Mouse (Mus musculus): Measurements from ENCODE around the gene Lrrc26. TPM values are rescaled to one million over a fixed set of nuclear protein-coding genes. Genes with fewer than 3 reads are reported as not detected.

Gene Lrrc26
- total RNA-seq, 2 experiments from 2014 or later = not detected

DNA sequence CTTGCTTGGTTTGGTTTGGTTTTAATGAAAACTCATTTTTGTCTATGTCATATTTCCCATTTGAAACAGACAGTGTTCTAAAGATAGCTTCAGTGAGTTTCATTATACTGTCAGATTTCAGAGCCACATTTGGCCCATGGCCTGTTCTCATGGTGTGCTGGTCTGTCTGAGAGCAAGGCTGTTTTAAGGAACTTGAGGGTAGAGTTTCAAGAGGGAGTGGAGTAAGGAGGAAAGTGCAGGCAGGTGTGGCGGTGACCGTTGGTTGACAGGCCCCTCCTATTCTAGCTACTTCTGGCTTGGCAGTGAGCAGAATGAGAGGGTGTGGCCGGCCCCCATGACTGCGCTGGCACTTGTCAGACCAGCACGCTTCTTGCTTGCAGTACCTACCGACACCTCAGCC is 48.6 kb downstream of the Lrrc26 start:
- DNase-seq (ENCODE audit: low spot score in 2 of 2) = no peak

Other genes starting within 250 kb of the Lrrc26 start
- 100 to 1,000 TPM; 435 to 452 TPM for gene Nsmf, start 235.6 kb upstream of the Lrrc26 start, total RNA-seq (2021)
- gene Entpd8, start 209.6 kb upstream of the Lrrc26 start, total RNA-seq (2021) = not detected
- gene Noxa1, start 194.8 kb upstream of the Lrrc26 start, total RNA-seq (2021) = not detected
- gene Nrarp, start 109.2 kb upstream of the Lrrc26 start, total RNA-seq (2021) = 10 to 100 TPM; 19.2 to 23.9 TPM
- 1 to 10 TPM; 2.2 to 2.5 TPM for gene Tor4a, start 93.0 kb upstream of the Lrrc26 start, total RNA-seq (2021)
- 10 to 100 TPM; 62.1 to 68.6 TPM for gene Nelfb, start 78.4 kb upstream of the Lrrc26 start, total RNA-seq (2021)
- under 1 TPM; 0.37 to 0.40 TPM for gene Stpg3, start 75.3 kb upstream of the Lrrc26 start, total RNA-seq (2021)
- not detected for gene Fam166a, start 71.2 kb upstream of the Lrrc26 start, total RNA-seq (2021)
- 100 to 1,000 TPM; 358 to 360 TPM for gene Tubb4b, start 65.2 kb upstream of the Lrrc26 start, total RNA-seq (2021)
- gene Slc34a3, start 55.6 kb upstream of the Lrrc26 start, total RNA-seq (2021) = not detected
- not detected for gene Rnf224, start 53.1 kb upstream of the Lrrc26 start, total RNA-seq (2021)
- gene Rnf208, start 47.7 kb upstream of the Lrrc26 start, total RNA-seq (2021) = 100 to 1,000 TPM; 252 to 262 TPM
- gene Cysrt1, start 47.5 kb upstream of the Lrrc26 start, total RNA-seq (2021) = not detected
- gene AL732309.1, start 43.1 kb upstream of the Lrrc26 start, total RNA-seq (2021) = 1 to 10 TPM; 1.4 to 4.1 TPM
- 10 to 100 TPM; 31.8 to 37.8 TPM for gene Tmem203, start 34.5 kb upstream of the Lrrc26 start, total RNA-seq (2021)
- gene Tprn, start 27.3 kb upstream of the Lrrc26 start, total RNA-seq (2021) = 10 to 100 TPM; 13.7 to 17.9 TPM
- gene Ssna1, start 17.5 kb upstream of the Lrrc26 start, total RNA-seq (2021) = 10 to 100 TPM; 57.6 to 70.5 TPM
- gene Anapc2, start 17.4 kb upstream of the Lrrc26 start, total RNA-seq (2021) = 10 to 100 TPM; 87.1 to 87.2 TPM
- gene Tmem210, start 1.8 kb upstream of the Lrrc26 start, total RNA-seq (2021) = not detected
- gene Grin1, start 29.3 kb downstream of the Lrrc26 start, total RNA-seq (2021) = 100 to 1,000 TPM; 393 to 402 TPM
- gene Man1b1, start 42.4 kb downstream of the Lrrc26 start, total RNA-seq (2021) = 10 to 100 TPM; 62.1 to 62.2 TPM
- gene Dpp7, start 66.4 kb downstream of the Lrrc26 start, total RNA-seq (2021) = 10 to 100 TPM; 30.4 to 38.7 TPM
- 10 to 100 TPM; 17.3 to 21.6 TPM for gene Uap1l1, start 75.8 kb downstream of the Lrrc26 start, total RNA-seq (2021)
- gene Sapcd2, start 82.4 kb downstream of the Lrrc26 start, total RNA-seq (2021) = 1 to 10 TPM; 1.4 to 1.8 TPM
- gene Entpd2, start 106.0 kb downstream of the Lrrc26 start, total RNA-seq (2021) = 10 to 100 TPM; 13.6 to 13.8 TPM
- gene Npdc1, start 109.4 kb downstream of the Lrrc26 start, total RNA-seq (2021) = 100 to 1,000 TPM; 328 to 341 TPM
- gene Fut7, start 133.4 kb downstream of the Lrrc26 start, total RNA-seq (2021) = under 1 TPM; 0.21 to 0.56 TPM
- gene Abca2, start 138.8 kb downstream of the Lrrc26 start, total RNA-seq (2021) = 100 to 1,000 TPM; 155 to 165 TPM
- gene Clic3, start 166.9 kb downstream of the Lrrc26 start, total RNA-seq (2021) = 1 to 10 TPM in 1 of 2 experiments, not detected in 1; 1.5 TPM
- 10 to 100 TPM; 64.5 to 69.1 TPM for gene Paxx, start 171.2 kb downstream of the Lrrc26 start, total RNA-seq (2021)
- 1,000 to 10,000 TPM; 2,769 to 3,095 TPM for gene Ptgds, start 180.1 kb downstream of the Lrrc26 start, total RNA-seq (2021)
- gene Lcn12, start 204.0 kb downstream of the Lrrc26 start, total RNA-seq (2021) = not detected
- gene Fbxw5, start 210.8 kb downstream of the Lrrc26 start, total RNA-seq (2021) = 100 to 1,000 TPM; 105 to 114 TPM
- under 1 TPM; 0.52 to 0.74 TPM for gene C8g, start 211.8 kb downstream of the Lrrc26 start, total RNA-seq (2021)